Mouse (Mus musculus) neural tube, embryonic 11.5 days (tissue): ENCODE measurements around the gene Galntl6. TPM values are rescaled to one million over a fixed set of nuclear protein-coding genes. Genes with fewer than 3 reads are reported as not detected.
"Not testable (repeated sequence)": the region's sequence is repeated elsewhere in the genome, so short reads cannot be mapped to it uniquely, and the experiment has no call there.

ENCODE experiments used
- ATAC-seq: fragments of 200-750 bp; cut with Nextera tagmentation; 2 replicates; pipeline ENCODE4 v1.8.0; 2017; ENCODE audit warnings: moderate number of reproducible peaks, mild to moderate bottlenecking, moderate TSS enrichment, moderate library complexity; ENCODE audit not compliant: insufficient read depth, low FRiP score, low TSS enrichment
- DNase-seq: peaks from one replicate; pipeline ENCODE4 v3.0.0-alpha.2; 2015; ENCODE audit warnings: low spot score
- H3K27ac ChIP-seq: fragments of 300-500 bp; sonication (generic); 2 replicates; pipeline ENCODE4 v1.5.1; 2014; ENCODE audit warnings: low read depth, mild to moderate bottlenecking, low read length
- H3K27me3 ChIP-seq: fragments of 300-500 bp; sonication (generic); 2 replicates; pipeline ENCODE4 v1.6.1; 2014; ENCODE audit warnings: mild to moderate bottlenecking, low read length, mixed read lengths; ENCODE audit not compliant: control insufficient read depth, insufficient read depth
- H3K36me3 ChIP-seq: fragments of 300-500 bp; sonication (generic); 2 replicates; pipeline ENCODE4 v1.6.1; 2014; ENCODE audit warnings: mild to moderate bottlenecking, low read length, moderate library complexity, mixed read lengths; ENCODE audit not compliant: control insufficient read depth, insufficient read depth
- H3K4me1 ChIP-seq: fragments of 300-500 bp; sonication (generic); 2 replicates; pipeline ENCODE4 v1.6.1; 2014; ENCODE audit warnings: low read length, mixed read lengths; ENCODE audit not compliant: control insufficient read depth, insufficient read depth
- H3K4me2 ChIP-seq: fragments of 300-500 bp; sonication (generic); 2 replicates; pipeline ENCODE4 v1.6.1; 2014; ENCODE audit warnings: low read depth, mild to moderate bottlenecking, moderate library complexity
- H3K4me3 ChIP-seq: fragments of 300-500 bp; sonication (generic); 2 replicates; pipeline ENCODE4 v1.5.1; 2014; ENCODE audit warnings: low read depth, low read length
- H3K9ac ChIP-seq: fragments of 300-500 bp; sonication (generic); 2 replicates; pipeline ENCODE4 v1.6.1; 2014; ENCODE audit warnings: mild to moderate bottlenecking, low read length
- H3K9me3 ChIP-seq: fragments of 300-500 bp; sonication (generic); 2 replicates; pipeline ENCODE4 v1.6.1; 2016; ENCODE audit warnings: low read length; ENCODE audit not compliant: control insufficient read depth
- WGBS: fragments of 180-500 bp; shearing (Covaris S2); extraction: QIAGEN DNeasy Blood & Tissue Kit; methylation state at CpG from one replicate; pipeline ENCODE4 v1.1.7; 2014; 5-methylcytosine and 5-hydroxymethylcytosine counted together
- polyA plus RNA-seq: library from polyadenylated mRNA; unstranded; fragments of >200 nt; fragmentation: Nextera tagmentation; extraction: Ambion mirVana; gene quantifications from 2 replicates; pipeline ENCODE4 v1.2.1, GENCODE M21; 2014

The Galntl6 gene
- polyA plus RNA-seq, 1 experiment from 2014 or later = 3.3 TPM

GRCm38 (mm10) chr8:57765726-57766351, 1146.6 kb downstream of the Galntl6 start:
- ATAC-seq (no peak), DNase-seq (no peak)
- Histone ChIP-seq H3K27me3 (no peaks in the 10 kb centered on the region), H3K36me3 (no peaks in the 10 kb centered on the region), H3K27ac (no peak overlapping the region), H3K9ac (no peak overlapping the region), H3K4me2 (no peak overlapping the region), H3K4me1 (no peaks in the 10 kb centered on the region), H3K9me3 (no peaks in the 10 kb centered on the region), H3K4me3 (no peak overlapping the region)
- 22% methylated on average over 13 of the region's 13 CpGs for WGBS

GRCm38 (mm10) chr8:57765192-57765591, 1147.2 kb downstream of the Galntl6 start:
- Histone ChIP-seq H3K4me3 (no peak overlapping the region), H3K9me3 (no peaks in the 10 kb centered on the region), H3K9ac (no peak overlapping the region), H3K4me2 (no peak overlapping the region), H3K27ac (no peak overlapping the region), H3K36me3 (no peaks in the 10 kb centered on the region), H3K4me1 (no peaks in the 10 kb centered on the region), H3K27me3 (no peaks in the 10 kb centered on the region)
- DNase-seq = no peak
- ATAC-seq = no peak
- WGBS = 88% methylated on average over 4 of the region's 4 CpGs

- not testable (repeated sequence) for H3K36me3 ChIP-seq, H3K4me1 ChIP-seq, ATAC-seq, H3K9me3 ChIP-seq, DNase-seq, H3K9ac ChIP-seq, H3K4me2 ChIP-seq, H3K27me3 ChIP-seq, H3K27ac ChIP-seq, H3K4me3 ChIP-seq
- WGBS = 73% methylated on average over 2 of the region's 2 CpGs
Observed at GRCm38 (mm10) chr8:57762622-57763021, 1149.8 kb downstream of the Galntl6 start.

- ATAC-seq (no peak), DNase-seq (no peak)
- H3K4me1 ChIP-seq = no peaks in the 10 kb centered on the region
- H3K4me2 ChIP-seq = no peak overlapping the region
- no peaks in the 10 kb centered on the region for H3K36me3 ChIP-seq
- H3K27me3 ChIP-seq = no peaks in the 10 kb centered on the region
- no peak overlapping the region for H3K9ac ChIP-seq
- no peak overlapping the region for H3K4me3 ChIP-seq
- WGBS = 69% methylated on average over 1 of the region's 1 CpGs
- H3K27ac ChIP-seq = no peak overlapping the region
- H3K9me3 ChIP-seq = no peaks in the 10 kb centered on the region
Observed at GRCm38 (mm10) chr8:57760921-57761320, 1151.5 kb downstream of the Galntl6 start.

- Histone ChIP-seq H3K4me3 (no peak overlapping the region), H3K9ac (no peak overlapping the region), H3K27ac (no peak overlapping the region), H3K4me2 (no peak overlapping the region), H3K36me3 (no peaks in the 10 kb centered on the region), H3K9me3 (no peaks in the 10 kb centered on the region), H3K27me3 (no peaks in the 10 kb centered on the region), H3K4me1 (no peaks in the 10 kb centered on the region)
- no peak for DNase-seq
- no peak for ATAC-seq
Observed at GRCm38 (mm10) chr8:57758857-57759256, 1153.6 kb downstream of the Galntl6 start.

- H3K36me3 ChIP-seq = no peaks in the 10 kb centered on the region
- no peaks in the 10 kb centered on the region for H3K27me3 ChIP-seq
- ATAC-seq (no peak), DNase-seq (no peak)
- no peak overlapping the region for H3K27ac ChIP-seq
- H3K4me1 ChIP-seq = no peaks in the 10 kb centered on the region
- no peak overlapping the region for H3K9ac ChIP-seq
- no peak overlapping the region for H3K4me3 ChIP-seq
- no peak overlapping the region for H3K4me2 ChIP-seq
- H3K9me3 ChIP-seq = no peaks in the 10 kb centered on the region
Observed at GRCm38 (mm10) chr8:57757476-57757875, 1155.0 kb downstream of the Galntl6 start.

- H3K27me3 ChIP-seq = no peaks in the 10 kb centered on the region
- H3K9me3 ChIP-seq = no peaks in the 10 kb centered on the region
- no peak overlapping the region for H3K4me2 ChIP-seq
- H3K4me1 ChIP-seq = no peaks in the 10 kb centered on the region
- H3K36me3 ChIP-seq = no peaks in the 10 kb centered on the region
- ATAC-seq (no peak), DNase-seq (no peak)
- WGBS = 60% methylated on average over 6 of the region's 6 CpGs
- no peak overlapping the region for H3K4me3 ChIP-seq
- no peak overlapping the region for H3K9ac ChIP-seq
- H3K27ac ChIP-seq = no peak overlapping the region
Observed at GRCm38 (mm10) chr8:57754066-57754465, 1158.4 kb downstream of the Galntl6 start.

GRCm38 (mm10) chr8:57743636-57744035, 1168.8 kb downstream of the Galntl6 start:
- Histone ChIP-seq H3K36me3 (no peaks in the 10 kb centered on the region), H3K4me3 (no peak overlapping the region), H3K9ac (no peak overlapping the region), H3K4me1 (no peaks in the 10 kb centered on the region), H3K27me3 (no peaks in the 10 kb centered on the region), H3K27ac (no peak overlapping the region), H3K4me2 (no peak overlapping the region), H3K9me3 (no peaks in the 10 kb centered on the region)
- ATAC-seq (no peak), DNase-seq (no peak)
- 84% methylated on average over 12 of the region's 12 CpGs for WGBS

- no peaks in the 10 kb centered on the region for H3K4me1 ChIP-seq
- no peaks in the 10 kb centered on the region for H3K9me3 ChIP-seq
- no peak overlapping the region for H3K27ac ChIP-seq
- no peak overlapping the region for H3K4me2 ChIP-seq
- 66% methylated on average over 6 of the region's 6 CpGs for WGBS
- no peak overlapping the region for H3K9ac ChIP-seq
- no peak overlapping the region for H3K4me3 ChIP-seq
- no peaks in the 10 kb centered on the region for H3K36me3 ChIP-seq
- DNase-seq (no peak), ATAC-seq (no peak)
- H3K27me3 ChIP-seq = no peaks in the 10 kb centered on the region
Observed at GRCm38 (mm10) chr8:57741983-57742382, 1170.5 kb downstream of the Galntl6 start.
